Mouse (Mus musculus) midbrain, embryonic 10.5 days (tissue): ENCODE data around the gene Gpr45. TPM values are rescaled to one million over a fixed set of nuclear protein-coding genes. Genes with fewer than 3 reads are reported as not detected.
"Not testable (repeated sequence)": the region's sequence is repeated elsewhere in the genome, so short reads cannot be mapped to it uniquely, and the experiment has no call there.

ENCODE experiments used
- DNase-seq: peaks from one replicate; pipeline ENCODE4 v3.0.0-alpha.2; 2017; ENCODE audit warnings: low spot score
- H3K27ac ChIP-seq: fragments of 300-500 bp; sonication (generic); replicated peaks from 2 replicates; pipeline ENCODE4 v1.5.1; 2016; ENCODE audit warnings: mild to moderate bottlenecking
- H3K27me3 ChIP-seq: fragments of 300-500 bp; sonication (generic); 2 replicates; pipeline ENCODE4 v1.6.1; 2016; ENCODE audit warnings: low read depth, mild to moderate bottlenecking; ENCODE audit not compliant: poor library complexity, severe bottlenecking
- H3K36me3 ChIP-seq: fragments of 300-500 bp; sonication (generic); 2 replicates; pipeline ENCODE4 v1.6.1; 2016; ENCODE audit warnings: mild to moderate bottlenecking, moderate library complexity
- H3K4me1 ChIP-seq: fragments of 300-500 bp; sonication (generic); 2 replicates; pipeline ENCODE4 v1.6.1; 2016
- H3K4me3 ChIP-seq: fragments of 300-500 bp; sonication (generic); 2 replicates; pipeline ENCODE4 v1.5.1; 2016; ENCODE audit warnings: mild to moderate bottlenecking, moderate library complexity
- H3K9me3 ChIP-seq: fragments of 300-500 bp; sonication (generic); replicated peaks from 2 replicates; pipeline ENCODE4 v1.6.1; 2016; ENCODE audit warnings: mild to moderate bottlenecking
- WGBS: fragments of 180-500 bp; shearing (Covaris S2); methylation state at CpG from one replicate; pipeline ENCODE4 v1.1.7; 2016; 5-methylcytosine and 5-hydroxymethylcytosine counted together
- polyA plus RNA-seq: library from polyadenylated mRNA; unstranded; fragments of >200 nt; fragmentation: Nextera tagmentation; extraction: Ambion mirVana; gene quantifications from 2 replicates; pipeline ENCODE4 v1.2.1, GENCODE M21; 2016

Gpr45 gene
- polyA plus RNA-seq, 1 experiment from 2014 or later, result 14.1 TPM

DNA sequence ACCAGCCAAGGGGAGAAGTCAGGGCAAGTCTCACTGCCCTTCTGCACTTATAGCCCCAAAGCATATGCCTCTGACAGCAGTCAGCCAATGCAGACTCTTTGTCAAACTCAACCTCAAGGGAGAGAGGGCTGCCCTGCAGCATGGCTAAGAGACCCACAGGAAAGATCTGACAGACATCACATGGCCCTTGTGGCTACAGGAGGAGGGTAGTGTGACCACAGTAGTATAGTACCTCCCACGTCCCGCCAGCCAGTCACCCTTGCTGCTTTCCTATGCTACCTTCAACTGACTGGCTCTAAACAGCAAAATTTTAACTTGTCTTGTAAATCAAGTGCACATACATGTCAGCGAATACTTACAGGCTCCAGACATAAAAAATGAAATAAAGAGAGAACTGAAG is 31.4 kb downstream of the Gpr45 start:
- Histone ChIP-seq H3K36me3 (no peaks in the 10 kb centered on the region), H3K4me3 (no peak overlapping the region), H3K4me1 (no peaks in the 10 kb centered on the region), H3K27ac (no peak overlapping the region), H3K27me3 (no peaks in the 10 kb centered on the region), H3K9me3 (0 out of 2 replicates have a peak, but pooled peaks cover 3% of the 10 kb centered on the region)
- 78% methylated on average over 3 of the region's 3 CpGs for WGBS
- no peak for DNase-seq

DNA sequence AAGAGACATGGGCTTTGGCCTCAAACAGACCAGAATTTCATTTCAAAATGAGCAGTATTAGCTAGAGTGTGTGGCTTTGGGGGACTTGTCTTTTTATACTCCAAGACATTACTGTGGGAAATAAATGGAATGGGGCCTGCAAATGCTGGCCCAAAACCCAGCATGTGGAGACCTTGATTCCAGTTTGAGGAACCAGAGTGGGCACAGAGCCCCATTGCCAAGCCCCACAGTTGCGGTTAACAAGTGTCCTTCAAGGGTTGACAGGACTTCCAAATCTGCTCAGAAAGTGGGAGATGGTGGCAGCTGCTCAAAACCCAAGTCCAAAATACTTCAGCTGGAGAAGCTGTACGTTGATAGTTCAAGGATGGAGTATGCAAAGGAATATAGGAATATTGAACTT is 36.3 kb downstream of the Gpr45 start:
- Histone ChIP-seq H3K27me3 (no peaks in the 10 kb centered on the region), H3K36me3 (no peaks in the 10 kb centered on the region), H3K4me3 (no peak overlapping the region), H3K4me1 (no peaks in the 10 kb centered on the region), H3K9me3 (peaks cover 3% of the 10 kb centered on the region; the same call in 1 of the 2 replicates), H3K27ac (no peak overlapping the region)
- 89% methylated on average over 2 of the region's 2 CpGs for WGBS
- no peak for DNase-seq

GRCm38 (mm10) chr1:43006051-43006514 is 53.4 kb downstream of the Gpr45 start:
- 53% methylated on average over 13 of the region's 13 CpGs for WGBS
- Histone ChIP-seq H3K4me1 (peaks cover 11% of the 10 kb centered on the region), H3K27ac (peak overlapping the region; percentile 2; the same call in 1 of the 2 replicates), H3K4me3 (no peak overlapping the region), H3K36me3 (no peaks in the 10 kb centered on the region), H3K27me3 (no peaks in the 10 kb centered on the region), H3K9me3 (no peaks in the 10 kb centered on the region)
- peak; percentile 26 for DNase-seq

DNA sequence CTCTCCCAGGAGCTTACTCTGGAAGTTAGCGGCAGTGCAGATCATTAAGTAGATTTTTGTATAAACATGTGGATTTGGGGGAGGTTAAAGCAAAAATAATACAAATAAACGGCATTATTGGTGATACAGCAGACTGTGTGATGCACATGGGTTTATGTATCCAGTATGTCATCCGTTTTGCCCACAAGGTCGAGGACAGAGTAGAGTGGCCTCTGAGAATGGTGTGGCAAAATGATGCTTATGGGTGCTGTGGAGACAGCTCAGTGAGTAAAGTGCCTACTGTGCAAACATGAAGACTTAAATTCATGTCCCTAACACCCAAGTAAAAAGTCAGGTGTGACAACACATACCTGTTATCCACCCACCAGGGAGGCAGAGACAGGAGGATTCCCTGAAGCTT is 53.9 kb downstream of the Gpr45 start:
- H3K9me3 ChIP-seq, result no peaks in the 10 kb centered on the region
- H3K4me3 ChIP-seq, result no peak overlapping the region
- H3K27me3 ChIP-seq, result no peaks in the 10 kb centered on the region
- H3K27ac ChIP-seq, result peak overlapping the region; percentile 2; the same call in 1 of the 2 replicates
- WGBS, result 86% methylated on average over 4 of the region's 4 CpGs
- H3K4me1 ChIP-seq, result peaks cover 11% of the 10 kb centered on the region
- no peaks in the 10 kb centered on the region for H3K36me3 ChIP-seq
- no peak for DNase-seq

DNA sequence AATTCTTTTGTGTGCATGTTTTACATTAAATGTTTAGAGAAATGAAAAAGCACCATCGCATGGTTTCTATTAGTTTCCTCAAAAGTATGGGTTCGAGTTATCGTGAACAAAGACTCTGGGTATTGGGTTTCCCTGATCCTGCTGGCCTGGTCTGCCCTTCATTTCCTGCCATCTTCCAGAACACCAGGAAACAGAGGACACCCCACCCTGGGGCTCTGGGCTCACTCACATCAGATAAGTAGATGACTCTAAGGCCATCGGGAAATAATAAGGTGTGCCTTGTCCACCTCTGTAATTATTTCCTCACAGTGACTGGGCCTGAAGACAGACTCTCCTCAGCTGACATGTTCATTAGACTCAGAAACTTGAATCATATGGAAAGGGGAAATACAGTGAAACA is 57.8 kb downstream of the Gpr45 start:
- no peak for DNase-seq
- H3K4me1 ChIP-seq, result peaks cover 11% of the 10 kb centered on the region
- no peak overlapping the region for H3K4me3 ChIP-seq
- H3K36me3 ChIP-seq, result no peaks in the 10 kb centered on the region
- no peaks in the 10 kb centered on the region for H3K27me3 ChIP-seq
- no peak overlapping the region for H3K27ac ChIP-seq
- no peaks in the 10 kb centered on the region for H3K9me3 ChIP-seq
- WGBS, result 83% methylated on average over 4 of the region's 4 CpGs

DNA sequence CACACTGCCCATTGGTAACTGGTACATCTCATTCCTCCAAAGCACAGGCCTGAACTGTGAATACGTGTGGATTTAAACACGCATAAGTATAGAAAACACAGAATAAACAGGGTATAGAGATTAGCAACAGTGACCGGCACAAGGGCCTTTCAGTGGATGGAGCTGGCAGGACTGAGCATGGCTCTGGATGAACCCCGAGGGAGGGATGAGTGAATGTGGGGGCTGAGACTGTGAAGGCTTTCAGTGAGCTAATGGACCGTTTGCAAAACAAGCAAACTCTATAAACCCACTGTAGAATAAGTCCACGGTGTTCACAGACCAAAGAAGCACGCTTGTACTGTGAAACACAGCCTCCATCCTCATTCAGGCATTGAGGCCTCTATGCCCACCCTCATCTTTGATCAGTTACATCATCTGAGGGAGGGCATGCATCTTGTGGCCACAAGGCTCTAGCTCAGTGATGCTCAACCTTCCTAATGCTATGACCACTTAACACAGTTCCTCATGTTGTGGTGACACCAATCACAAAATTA is 62.5 kb downstream of the Gpr45 start:
- not testable (repeated sequence) for H3K27ac ChIP-seq, H3K4me3 ChIP-seq, H3K4me1 ChIP-seq, H3K27me3 ChIP-seq, H3K9me3 ChIP-seq, DNase-seq, H3K36me3 ChIP-seq
- 88% methylated on average over 7 of the region's 7 CpGs for WGBS

- no peak for DNase-seq
- H3K36me3 ChIP-seq, result no peaks in the 10 kb centered on the region
- H3K4me1 ChIP-seq, result no peaks in the 10 kb centered on the region
- no peak overlapping the region for H3K4me3 ChIP-seq
- H3K27ac ChIP-seq, result no peak overlapping the region
- H3K27me3 ChIP-seq, result no peaks in the 10 kb centered on the region
- 90% methylated on average over 7 of the region's 7 CpGs for WGBS
- no peaks in the 10 kb centered on the region for H3K9me3 ChIP-seq
Observed at GRCm38 (mm10) chr1:43036014-43036413, 83.3 kb downstream of the Gpr45 start.

DNA sequence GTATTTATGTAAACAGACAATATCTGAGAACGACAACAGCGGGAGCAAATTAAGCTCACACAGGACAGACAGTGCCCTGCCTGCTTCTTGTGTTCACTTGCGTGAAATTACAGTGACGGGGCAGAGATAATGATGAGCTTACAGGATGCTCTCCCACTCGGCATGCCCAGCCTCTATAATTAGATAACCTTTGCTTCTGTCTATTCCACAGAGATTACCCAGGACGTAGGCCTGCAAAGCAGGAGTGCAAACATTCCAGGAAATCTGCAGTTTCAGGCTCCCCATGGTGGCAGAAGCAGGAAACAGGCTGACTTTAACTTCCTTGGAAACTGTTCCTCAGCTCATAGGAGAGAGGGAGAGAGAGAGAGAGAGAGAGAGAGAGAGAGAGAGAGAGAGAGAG is 89.6 kb downstream of the Gpr45 start:
- H3K27ac ChIP-seq, result no peak overlapping the region
- WGBS, result 71% methylated on average over 6 of the region's 6 CpGs
- H3K27me3 ChIP-seq, result no peaks in the 10 kb centered on the region
- H3K36me3 ChIP-seq, result no peaks in the 10 kb centered on the region
- H3K9me3 ChIP-seq, result no peaks in the 10 kb centered on the region
- no peak overlapping the region for H3K4me3 ChIP-seq
- no peak for DNase-seq
- H3K4me1 ChIP-seq, result no peaks in the 10 kb centered on the region

DNA sequence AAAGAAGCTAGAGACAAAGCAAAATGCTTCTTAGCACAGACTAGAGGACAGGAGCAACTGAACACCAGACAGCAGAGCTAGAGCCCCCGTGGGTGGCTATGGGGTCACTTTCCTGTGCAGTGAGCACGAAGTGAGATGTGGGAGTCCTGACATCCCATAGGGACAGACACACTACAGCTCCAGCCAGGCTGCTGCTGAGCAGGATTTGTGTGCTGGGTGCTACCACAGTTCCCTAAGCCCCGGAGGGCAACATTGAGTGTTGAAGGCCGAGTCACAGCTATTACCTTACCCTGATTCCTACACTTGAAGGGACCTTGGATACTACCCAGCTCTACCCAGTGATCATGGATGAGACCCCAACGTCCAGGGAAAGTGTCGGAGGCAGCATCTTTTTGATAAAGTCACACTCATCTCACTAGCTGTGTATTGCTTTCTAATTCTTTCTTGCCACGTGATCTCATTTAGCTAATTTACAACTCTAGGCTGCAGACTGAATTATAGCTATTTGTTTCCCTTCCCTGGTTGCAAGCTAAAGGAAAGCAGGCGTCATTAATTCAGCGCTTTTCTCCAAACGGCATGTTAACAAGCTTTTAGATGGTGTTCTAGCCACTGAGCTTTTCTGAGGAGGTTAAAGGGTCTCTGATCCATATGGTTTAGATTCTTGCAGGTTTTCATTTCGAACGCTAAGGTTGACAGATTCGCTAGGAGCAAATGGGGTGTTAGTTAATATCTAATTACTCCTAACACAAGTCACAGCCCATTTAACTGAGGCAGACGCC is 92.7 kb downstream of the Gpr45 start:
- WGBS, result 81% methylated on average over 14 of the region's 14 CpGs
- DNase-seq, result no peak

DNA sequence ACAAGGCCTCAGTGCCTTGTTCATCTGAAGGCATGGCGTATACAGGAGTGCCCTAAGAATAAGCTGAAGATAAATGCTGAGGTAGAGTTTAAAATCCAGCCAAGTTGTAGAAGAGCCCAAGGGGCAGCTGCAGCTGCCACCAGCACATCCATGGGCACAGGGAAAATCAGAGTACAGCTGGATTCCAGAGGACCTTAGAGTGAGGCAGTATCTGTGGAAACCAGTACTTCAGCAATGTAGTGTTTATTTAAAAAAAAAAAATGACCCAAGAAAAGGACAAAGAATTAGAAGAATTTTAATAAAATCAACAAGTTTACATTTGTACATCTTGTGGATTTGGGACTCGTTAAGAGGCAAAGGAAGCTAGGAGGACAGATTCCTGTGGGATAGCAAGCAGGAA is 94.3 kb downstream of the Gpr45 start:
- H3K36me3 ChIP-seq, result peaks cover 33% of the 10 kb centered on the region
- no peak overlapping the region for H3K4me3 ChIP-seq
- H3K9me3 ChIP-seq, result no peaks in the 10 kb centered on the region
- WGBS, result 87% methylated on average over 2 of the region's 2 CpGs
- no peak overlapping the region for H3K27ac ChIP-seq
- no peaks in the 10 kb centered on the region; the same call in 1 of the 2 replicates for H3K4me1 ChIP-seq
- H3K27me3 ChIP-seq, result no peaks in the 10 kb centered on the region
- no peak for DNase-seq

More for the DNA sequence above, 92.7 kb downstream of the Gpr45 start:
- H3K27me3 ChIP-seq, result no peaks in the 10 kb centered on the region
- peaks cover 17% of the 10 kb centered on the region for H3K36me3 ChIP-seq
- no peaks in the 10 kb centered on the region for H3K9me3 ChIP-seq
- no peaks in the 10 kb centered on the region; the same call in 1 of the 2 replicates for H3K4me1 ChIP-seq
- no peak overlapping the region for H3K4me3 ChIP-seq
- H3K27ac ChIP-seq, result no peak overlapping the region

GRCm38 (mm10) chr1:43047811-43048210 is 95.1 kb downstream of the Gpr45 start:
- Histone ChIP-seq H3K9me3 (no peaks in the 10 kb centered on the region), H3K27ac (no peak overlapping the region), H3K4me3 (no peak overlapping the region), H3K36me3 (peaks cover 39% of the 10 kb centered on the region), H3K4me1 (no peaks in the 10 kb centered on the region; the same call in 1 of the 2 replicates), H3K27me3 (no peaks in the 10 kb centered on the region)
- 93% methylated on average over 10 of the region's 10 CpGs for WGBS
- DNase-seq, result no peak

DNA sequence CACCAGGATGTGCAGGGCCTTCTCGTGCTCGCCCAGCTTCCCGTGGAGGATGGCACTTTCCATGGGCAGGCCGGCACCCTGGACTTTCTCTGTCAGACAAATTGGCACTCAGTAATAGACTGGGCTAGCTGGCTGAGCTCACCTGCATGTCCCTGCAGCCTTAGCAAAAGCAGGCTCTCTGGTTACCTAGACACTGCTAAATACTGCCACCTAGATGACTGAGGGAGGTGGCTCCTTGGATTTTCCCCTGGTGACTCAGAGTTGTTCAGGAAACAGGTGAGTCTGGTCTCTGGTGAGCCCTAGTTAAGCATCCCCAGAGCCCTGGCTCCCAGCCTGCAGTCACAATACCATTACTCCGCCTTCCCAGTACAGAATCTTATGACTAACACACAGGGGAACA is 99.2 kb downstream of the Gpr45 start:
- DNase-seq, result no peak
- WGBS, result 90% methylated on average over 5 of the region's 5 CpGs
- no peaks in the 10 kb centered on the region for H3K27me3 ChIP-seq
- H3K27ac ChIP-seq, result no peak overlapping the region
- no peak overlapping the region for H3K4me3 ChIP-seq
- no peaks in the 10 kb centered on the region; the same call in 1 of the 2 replicates for H3K4me1 ChIP-seq
- H3K36me3 ChIP-seq, result peaks cover 76% of the 10 kb centered on the region
- no peaks in the 10 kb centered on the region for H3K9me3 ChIP-seq

DNA sequence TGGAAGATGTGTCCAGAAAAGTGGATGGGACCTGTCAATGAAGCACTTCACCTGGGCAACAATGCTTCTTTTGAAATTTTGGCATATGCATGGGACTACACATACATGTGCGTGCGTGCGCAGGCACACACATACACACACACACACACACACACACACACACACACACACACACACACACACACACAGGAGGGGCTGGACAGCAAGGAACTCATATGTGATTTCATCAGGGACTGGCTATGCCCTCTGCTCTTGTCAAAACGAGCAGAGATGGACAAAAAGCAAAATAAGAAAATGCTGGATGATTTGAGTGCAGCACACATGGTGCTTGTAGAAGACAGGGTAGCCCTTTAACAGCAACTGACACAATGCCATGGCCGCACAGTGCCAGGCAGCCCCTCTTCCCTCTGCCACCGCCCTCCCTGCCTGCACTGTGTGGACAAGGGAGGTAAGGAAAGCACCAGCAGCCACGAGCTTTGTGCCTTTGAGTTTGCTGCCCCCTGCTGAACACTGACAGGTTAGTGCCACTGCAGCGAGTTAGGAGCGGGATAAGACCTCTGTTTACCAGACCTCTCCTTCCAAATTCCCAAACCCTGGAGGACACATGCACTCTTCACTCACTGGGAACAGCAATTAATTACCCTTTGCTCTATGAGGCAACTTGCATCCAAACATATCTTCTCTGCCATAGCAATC is 113.1 kb downstream of the Gpr45 start:
- 54% methylated on average over 9 of the region's 9 CpGs for WGBS
- H3K4me1 ChIP-seq, result no peaks in the 10 kb centered on the region
- H3K36me3 ChIP-seq, result peaks cover 56% of the 10 kb centered on the region
- H3K27ac ChIP-seq, result no peak overlapping the region
- H3K9me3 ChIP-seq, result no peaks in the 10 kb centered on the region
- no peak overlapping the region for H3K4me3 ChIP-seq
- peak; percentile 74 for DNase-seq
- H3K27me3 ChIP-seq, result no peaks in the 10 kb centered on the region
